Mouse (Mus musculus) CD4-positive, CD25-positive, alpha-beta regulatory T cell, adult 2 months (primary cell): ENCODE results near the gene Gm10645.

ENCODE experiments used
- DNase-seq: peaks from one replicate; pipeline ENCODE4 v3.0.0-alpha.2; 2012; ENCODE audit warnings: low read depth, low spot score

Gm10645 gene

GRCm38 (mm10) chr8:83169127-83169526 is 3.2 kb upstream of the Gm10645 start:
- DNase-seq, result no peak

GRCm38 (mm10) chr8:83167932-83168331 is 2.0 kb upstream of the Gm10645 start:
- DNase-seq, result no peak

GRCm38 (mm10) chr8:83165235-83165930 is 587 bp downstream of the Gm10645 start, which contains the start of gene Tbc1d9:
Gene Tbc1d9 (plus strand): TSS chr8:83165352.
- peak; percentile 5 for DNase-seq

GRCm38 (mm10) chr8:83160613-83161012 is 5.4 kb downstream of the Gm10645 start:
- DNase-seq, result no peak

GRCm38 (mm10) chr8:83159615-83160014 is 6.4 kb downstream of the Gm10645 start:
- DNase-seq, result no peak

GRCm38 (mm10) chr8:83158971-83159370 is 7.0 kb downstream of the Gm10645 start:
- no peak for DNase-seq

GRCm38 (mm10) chr8:83155110-83155509 is 10.9 kb downstream of the Gm10645 start:
- DNase-seq, result no peak

- DNase-seq, result no peak
These were observed 13.5 kb downstream of the Gm10645 start for GRCm38 (mm10) chr8:83152470-83152869.

GRCm38 (mm10) chr8:83152055-83152454 is 13.9 kb downstream of the Gm10645 start:
- DNase-seq, result no peak

GRCm38 (mm10) chr8:83149124-83149523 is 16.8 kb downstream of the Gm10645 start:
- no peak for DNase-seq

- no peak for DNase-seq
These were observed 20.5 kb downstream of the Gm10645 start for GRCm38 (mm10) chr8:83145421-83145820.

- no peak for DNase-seq
These were observed 21.4 kb downstream of the Gm10645 start for GRCm38 (mm10) chr8:83144601-83145000.

- DNase-seq, result no peak
These were observed 24.6 kb downstream of the Gm10645 start for GRCm38 (mm10) chr8:83141358-83141757.

GRCm38 (mm10) chr8:83140701-83141111 is 25.3 kb downstream of the Gm10645 start:
- DNase-seq, result no peak

- no peak for DNase-seq
These were observed 25.9 kb downstream of the Gm10645 start for GRCm38 (mm10) chr8:83140068-83140467.

GRCm38 (mm10) chr8:83135086-83135485 is 30.9 kb downstream of the Gm10645 start:
- no peak for DNase-seq
